Mouse (Mus musculus) NIH3T3 (cell line): Measurements from ENCODE around the gene Polr2h.

Experiments used
- DNase-seq: peaks from one replicate; pipeline ENCODE4 v3.0.0-alpha.2; 2012; ENCODE audit warnings: low read depth

The Polr2h gene

DNA sequence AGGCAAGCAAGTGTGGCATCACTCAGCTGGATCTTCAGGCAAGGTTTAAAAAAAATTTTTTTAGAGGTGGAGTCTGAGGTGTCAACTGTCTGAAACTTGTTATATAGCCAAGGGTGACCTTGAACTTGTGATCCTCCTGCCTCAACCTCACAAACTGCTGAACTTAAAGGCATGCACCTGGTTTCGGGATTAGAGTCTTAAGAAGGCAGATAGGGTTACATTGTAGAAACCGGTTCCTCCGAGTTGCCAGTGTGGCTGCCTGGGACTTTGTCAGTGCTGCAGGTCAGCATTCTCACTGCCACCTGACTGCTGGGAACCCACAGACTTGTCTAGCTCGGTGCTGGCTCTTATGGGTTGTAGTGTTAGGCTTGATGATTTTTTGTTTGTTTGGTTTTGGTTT is 5.8 kb downstream of the Polr2h start:
- no peak for DNase-seq

DNA sequence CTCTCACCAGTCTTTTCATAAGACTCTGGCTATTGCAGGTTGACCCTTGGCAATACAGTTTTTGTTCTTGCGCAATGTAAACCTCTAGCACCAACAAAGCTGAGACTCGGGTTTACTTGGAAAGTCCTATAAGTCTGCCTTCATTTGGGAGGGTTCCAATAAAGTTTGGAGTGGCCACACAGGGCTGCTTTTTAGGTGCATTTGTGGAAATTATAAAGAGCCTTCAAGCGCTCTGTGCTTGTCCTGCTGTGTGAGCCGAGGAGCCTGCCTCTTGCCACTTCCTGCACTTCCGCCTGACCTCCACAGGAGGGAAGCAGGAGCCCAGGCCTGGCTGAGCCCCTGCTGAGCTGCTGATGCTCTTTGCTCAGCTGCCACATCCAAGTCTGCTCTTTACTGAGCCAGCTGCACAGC is 6.9 kb downstream of the Polr2h start:
- peak; percentile 87 for DNase-seq

DNA sequence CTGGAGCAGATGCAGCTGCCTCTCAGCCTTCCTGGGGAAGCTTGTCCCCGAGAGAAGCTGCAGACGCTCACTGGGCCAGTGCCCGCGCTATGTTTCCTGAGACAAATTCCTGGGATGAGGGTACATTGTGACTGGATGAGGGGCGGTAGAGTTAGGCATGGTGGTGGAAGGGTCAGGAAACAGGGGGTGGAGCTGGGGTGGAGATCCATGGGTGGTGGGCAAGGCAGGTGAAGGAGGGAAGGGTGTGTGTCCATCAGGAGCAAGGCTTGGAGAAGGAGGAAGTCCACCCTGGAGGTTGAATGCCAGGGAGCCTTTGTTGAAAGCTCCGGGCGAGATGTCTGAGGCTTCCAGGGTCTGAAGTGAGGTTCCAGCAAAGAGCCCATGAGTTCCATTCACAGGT is 7.9 kb downstream of the Polr2h start:
- no peak for DNase-seq

DNA sequence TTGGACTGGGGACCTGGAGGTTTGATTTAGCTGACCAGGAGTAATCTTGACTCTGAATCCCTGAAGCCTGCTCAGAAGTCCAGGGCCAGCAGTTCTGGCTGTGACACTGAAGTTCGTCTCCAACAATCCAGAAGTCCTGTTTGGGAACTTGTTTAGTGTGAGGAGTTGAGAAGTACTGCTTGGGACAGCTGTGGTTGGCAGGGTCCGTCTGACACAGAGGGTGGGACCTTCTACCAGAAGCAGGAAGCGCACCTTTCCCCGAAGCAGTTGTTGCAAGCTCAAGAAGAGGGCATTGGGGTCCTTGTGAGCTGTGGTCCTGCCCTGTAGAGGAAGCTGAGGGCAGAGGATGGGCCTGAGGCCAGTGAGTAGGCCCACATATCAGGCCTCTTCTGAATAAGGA is 8.3 kb downstream of the Polr2h start:
- DNase-seq: no peak

DNA sequence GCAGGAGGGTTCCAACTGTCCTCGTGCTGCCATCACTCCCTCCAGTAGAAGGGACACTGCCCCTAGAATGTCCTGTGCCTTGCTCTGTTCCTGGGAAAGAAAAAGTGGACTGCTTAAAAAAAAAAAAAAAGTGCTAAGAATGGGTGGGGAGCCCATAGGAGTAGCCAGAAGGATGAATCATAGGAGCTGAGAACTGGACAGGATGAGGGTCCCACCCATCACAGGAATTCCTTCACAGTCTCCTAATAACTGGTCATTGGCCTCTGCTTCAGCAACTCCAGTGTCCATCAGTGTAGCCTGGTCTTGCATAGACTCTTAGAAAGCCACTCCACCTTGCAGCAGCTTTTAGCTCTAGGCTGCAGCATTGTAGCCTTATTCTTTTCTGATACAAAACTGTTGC is 8.9 kb downstream of the Polr2h start:
- peak; percentile 77 for DNase-seq

DNA sequence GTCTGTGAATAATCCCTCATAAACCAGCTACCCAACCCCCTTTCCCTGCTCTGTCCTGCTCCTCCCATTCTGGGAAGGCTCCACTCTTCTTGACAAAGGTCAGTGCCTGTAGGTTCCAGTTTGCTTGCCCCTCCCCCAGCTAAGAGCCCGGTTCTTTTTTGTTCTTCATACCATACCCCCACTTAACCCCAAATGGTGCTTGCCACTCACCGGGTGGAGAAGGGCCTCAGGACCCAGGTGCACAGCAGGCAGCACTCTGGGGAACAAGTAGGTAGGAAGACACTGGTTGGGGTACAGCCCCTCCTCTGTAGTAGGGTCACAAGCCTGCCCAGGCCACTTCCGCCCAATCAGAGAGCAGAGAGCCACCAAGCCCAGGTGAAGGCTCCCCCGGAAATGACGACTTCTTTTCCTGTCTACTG is 12.8 kb downstream of the Polr2h start:
- peak; percentile 21 for DNase-seq

DNA sequence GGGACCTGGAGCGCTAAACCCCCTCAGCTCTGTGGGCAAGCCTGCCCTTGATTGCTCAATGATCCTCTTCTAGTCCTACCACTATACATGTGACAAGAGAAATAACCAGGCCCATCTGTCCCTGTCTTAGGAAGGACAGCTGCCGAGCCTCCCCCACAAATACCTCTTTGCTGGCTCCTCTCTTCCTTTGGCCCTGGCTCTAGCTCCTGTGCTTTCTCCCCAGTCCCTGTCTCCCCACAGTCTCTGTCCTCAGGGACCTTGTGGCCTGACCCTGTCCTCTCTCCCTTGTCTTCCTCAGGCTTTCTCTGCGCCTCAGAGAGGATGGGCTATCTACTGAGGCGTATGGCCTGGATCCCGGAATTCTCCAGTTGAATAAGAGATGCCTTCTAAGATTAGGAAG is 14.2 kb downstream of the Polr2h start:
- no peak for DNase-seq

DNA sequence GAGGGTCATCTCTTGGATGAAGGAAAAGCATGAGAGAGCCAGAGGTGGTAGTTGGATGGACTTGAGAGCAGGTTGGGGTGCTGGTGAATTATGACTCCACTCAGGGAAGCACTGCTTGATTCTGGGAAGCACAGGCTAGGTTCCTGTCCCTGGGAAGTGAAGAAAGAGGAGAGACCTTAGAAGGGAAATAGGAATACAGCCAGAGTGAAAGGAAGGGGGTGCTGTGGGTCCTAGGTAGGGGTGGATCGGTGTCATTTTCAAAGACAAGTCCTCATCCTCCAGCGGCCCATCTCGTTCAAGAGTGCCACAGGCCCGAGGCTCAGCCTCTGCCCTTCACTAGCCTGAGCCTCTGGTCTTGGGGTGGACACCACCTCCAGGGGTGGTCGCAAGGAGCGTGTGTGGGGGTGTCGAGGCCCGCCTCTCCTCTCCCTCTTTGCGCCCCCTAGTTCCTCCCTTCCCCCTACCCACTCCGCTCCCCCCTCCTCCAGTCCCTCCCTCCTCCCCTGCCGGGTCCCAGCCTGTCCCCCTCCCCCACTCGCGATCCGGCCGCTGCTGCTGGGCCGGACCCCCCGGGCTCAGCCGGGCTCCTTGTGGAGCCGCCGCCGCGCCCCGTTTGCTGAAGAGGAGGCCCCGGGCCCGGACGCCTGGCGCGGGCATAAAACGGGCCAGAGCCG is 14.9 kb downstream of the Polr2h start:
- DNase-seq: peak; percentile 53

DNA sequence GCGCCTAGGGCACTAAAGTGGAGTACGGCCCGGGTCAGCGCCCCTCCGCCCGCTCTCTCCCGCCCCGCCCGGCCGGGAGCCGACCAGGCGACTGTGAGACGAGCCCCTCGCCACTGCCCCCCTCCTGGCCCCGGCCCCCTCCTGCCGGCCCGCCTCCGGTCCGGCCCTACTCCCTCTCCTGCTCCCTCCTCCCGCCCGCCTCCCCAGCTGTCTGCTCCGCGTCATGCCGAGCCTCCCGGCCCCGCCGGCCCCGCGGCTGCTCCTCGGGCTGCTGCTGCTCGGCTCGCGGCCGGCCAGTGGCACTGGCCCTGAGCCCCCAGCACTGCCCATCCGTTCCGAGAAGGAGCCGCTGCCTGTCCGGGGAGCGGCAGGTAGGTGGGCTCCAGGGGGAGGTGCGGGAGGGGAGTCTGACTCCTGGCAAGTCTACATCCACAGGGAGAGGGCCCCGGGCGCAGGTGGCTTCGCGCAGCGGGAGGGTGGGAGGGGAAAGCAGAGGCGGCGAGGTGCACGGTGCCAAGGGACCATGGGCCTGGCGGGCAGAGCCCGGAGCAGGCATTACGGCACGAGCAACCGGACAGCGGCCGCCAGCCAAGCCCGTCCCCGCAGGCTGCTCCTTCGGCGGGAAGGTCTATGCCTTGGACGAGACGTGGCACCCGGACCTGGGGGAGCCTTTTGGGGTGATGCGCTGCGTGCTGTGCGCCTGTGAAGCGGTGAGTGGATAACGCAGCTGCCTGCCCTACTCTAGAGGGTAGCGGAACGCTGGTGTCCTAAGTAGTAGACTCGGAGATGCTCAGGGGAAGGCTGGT is 15.7 kb downstream of the Polr2h start, which contains the start of gene Chrd:
TSS of gene Chrd (plus strand) at position 203 of the 806 bp plus-strand sequence.
- DNase-seq: peak; percentile 84

DNA sequence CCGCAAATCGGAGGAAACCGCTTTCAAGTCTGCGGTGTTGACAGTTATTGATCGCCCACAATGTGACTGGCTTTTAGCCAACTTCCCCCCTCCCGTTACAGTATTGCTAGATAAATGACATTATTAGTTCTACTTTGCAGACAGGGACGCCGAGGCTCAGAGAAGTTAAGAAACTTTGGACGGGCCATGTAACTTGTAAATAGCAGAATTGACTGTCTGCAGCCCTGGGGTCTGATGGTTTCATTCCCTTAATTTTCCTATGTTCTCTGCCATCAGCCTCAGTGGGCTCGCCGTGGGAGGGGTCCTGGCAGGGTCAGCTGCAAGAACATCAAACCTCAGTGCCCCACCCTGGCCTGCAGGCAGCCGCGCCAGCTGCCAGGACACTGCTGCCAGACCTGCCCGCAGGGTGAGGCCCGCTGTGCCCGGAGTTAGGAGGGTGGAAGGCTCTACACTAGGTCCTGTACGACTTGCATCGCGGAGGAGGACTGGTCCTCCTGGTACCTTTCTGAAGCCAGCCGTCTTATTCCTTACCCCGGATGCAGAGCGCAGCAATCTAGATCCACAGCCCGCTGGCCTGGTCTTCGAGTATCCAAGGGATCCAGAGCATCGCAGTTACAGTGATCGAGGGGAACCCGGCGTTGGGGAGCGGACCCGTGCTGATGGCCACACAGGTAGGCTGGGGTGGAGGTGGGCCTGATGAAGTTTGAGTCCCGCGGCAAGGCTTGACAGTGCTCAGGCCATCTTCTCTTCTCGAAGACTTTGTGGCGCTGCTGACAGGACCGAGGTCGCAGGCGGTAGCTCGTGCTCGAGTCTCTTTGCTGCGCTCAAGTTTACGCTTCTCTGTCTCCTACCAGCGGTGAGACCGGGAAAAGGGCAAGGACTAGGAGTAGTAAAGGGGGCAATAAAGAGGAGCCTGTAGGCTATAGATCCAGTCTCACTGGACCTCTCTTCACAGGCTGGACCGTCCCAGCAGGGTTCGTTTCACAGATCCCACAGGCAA is 16.6 kb downstream of the Polr2h start, which contains the start of gene Thpo:
TSS of gene Thpo (minus strand) at position 781 of the 1,000 bp plus-strand sequence.
- DNase-seq: no peak

DNA sequence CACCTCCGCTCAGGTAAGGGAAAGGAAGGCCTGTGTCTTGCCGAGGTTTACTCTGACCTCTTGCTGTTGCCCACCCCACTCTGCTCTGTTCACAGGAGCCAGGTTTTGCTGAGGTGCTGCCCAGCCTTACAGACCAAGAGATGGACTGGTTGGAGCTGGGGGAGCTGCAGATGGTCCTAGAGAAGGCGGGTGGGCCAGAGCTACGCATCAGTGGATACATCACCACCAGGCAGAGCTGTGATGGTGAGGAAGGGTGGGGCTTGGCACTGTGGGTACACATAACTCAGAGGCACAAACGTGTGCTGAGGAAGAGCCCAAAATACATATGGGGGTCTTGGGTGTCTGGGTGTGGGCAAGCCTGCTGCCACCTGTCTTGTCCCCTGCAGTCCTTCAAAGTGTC is 18.2 kb downstream of the Polr2h start:
- no peak for DNase-seq

DNA sequence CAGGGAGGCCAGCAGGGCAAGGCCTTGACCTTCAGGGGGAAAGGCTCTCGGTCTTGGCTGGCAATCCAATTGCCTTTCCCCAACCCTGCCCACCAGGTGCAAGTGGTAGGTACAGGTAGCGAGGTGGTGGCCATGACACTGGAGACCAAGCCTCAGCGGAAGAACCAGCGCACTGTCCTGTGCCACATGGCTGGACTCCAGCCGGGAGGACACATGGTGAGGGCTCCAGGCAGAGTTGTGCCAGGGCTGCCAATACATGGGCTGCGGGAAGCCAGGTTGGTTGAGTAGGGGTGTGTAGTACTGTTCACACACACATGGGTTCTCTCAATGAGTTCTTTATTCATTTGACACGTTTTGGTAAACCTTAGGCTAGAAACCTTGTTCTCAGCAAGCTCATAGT is 18.7 kb downstream of the Polr2h start:
- DNase-seq: no peak

DNA sequence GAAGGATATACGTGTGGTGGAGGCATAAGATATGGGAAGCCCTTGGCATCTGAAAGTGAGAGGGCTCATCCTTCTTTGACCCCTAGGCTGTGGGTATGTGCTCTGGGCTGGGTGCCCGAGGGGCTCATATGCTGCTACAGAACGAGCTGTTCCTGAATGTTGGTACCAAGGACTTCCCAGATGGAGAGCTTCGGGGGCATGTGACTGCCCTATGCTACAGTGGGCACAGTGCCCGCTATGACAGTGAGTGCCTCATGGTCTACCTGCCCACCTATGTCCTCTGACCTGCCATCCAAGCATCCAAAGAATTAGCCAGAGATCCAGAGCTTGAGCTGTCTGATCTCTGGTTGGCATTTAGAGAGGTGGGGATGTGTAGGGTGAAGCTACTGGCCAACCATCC is 19.4 kb downstream of the Polr2h start:
- no peak for DNase-seq

DNA sequence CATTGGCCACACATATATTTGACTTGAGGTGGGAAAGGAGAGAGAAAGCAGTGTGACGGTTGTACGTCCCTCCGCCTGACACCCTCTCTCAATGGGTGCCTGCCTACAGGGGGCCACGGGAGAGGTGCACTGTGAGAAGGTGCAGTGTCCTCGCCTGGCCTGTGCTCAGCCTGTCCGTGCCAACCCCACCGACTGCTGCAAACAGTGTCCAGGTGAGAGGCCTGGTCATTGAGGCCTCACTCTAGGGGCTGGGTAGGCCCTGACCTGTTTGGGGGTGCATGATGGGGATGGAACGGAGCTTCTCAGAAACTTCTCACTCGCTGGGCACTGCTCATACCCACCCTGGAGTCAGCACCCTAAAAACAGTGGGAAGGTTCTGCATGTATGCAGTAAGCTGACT is 22.4 kb downstream of the Polr2h start:
- no peak for DNase-seq

DNA sequence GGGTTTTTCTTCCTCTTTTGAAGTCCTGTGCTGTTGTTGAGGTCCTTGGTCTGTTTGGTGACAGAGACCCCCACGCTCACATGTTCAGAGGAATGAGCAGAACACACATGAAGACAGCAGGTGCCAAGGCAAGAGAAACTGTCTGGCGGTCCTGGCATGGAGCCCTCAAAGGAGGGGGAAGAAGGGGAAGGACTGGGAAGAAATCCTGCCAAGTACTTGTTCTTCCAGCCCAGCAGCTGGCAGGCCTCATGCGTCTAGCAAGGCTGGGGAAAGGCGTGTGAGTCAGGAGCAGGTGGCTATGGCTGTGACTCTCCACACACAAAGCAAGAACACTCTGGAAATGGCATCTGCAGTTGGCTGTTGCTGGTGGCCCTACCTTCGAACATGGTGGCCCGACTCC is 29.2 kb downstream of the Polr2h start:
- peak; percentile 60 for DNase-seq

DNA sequence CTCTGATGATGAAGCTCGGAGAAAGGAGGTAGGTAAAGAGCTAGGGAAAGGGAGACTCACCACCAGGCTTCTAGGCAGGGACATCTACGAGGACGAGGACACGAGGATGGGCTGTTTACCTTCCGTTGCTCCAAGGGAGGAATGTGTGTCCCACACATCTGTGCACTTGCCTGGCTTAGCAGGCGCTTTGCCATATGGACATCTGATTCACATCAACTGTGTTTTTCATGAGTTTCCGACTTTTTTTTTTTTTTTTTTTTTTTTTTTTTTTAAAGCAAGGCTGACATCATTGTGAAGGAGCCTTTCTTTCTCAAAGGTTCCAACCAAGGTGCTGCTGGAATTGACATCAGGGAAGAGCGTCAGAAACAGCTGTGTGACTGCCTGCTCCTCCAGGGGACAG is 33.1 kb downstream of the Polr2h start:
- DNase-seq: peak; percentile 74

DNA sequence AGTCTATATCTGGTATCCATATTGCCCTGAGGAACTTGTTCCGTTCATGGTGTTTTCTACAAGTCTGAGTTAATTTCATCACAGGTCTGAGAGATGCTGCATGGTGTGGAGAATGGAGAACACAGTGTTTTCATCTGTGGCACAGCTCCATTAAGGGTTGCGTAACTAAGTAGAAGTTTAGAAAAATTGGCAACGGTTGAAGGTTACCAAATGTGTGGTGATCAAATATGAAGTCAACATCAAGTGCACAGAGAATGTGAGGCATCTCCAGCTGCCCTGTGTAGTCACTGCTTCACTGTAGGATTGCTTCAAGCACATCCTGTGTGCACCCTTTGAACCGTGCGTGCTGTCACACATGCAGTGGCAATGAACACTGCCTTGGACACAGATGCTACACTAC is 38.6 kb downstream of the Polr2h start:
- DNase-seq: peak; percentile 78

DNA sequence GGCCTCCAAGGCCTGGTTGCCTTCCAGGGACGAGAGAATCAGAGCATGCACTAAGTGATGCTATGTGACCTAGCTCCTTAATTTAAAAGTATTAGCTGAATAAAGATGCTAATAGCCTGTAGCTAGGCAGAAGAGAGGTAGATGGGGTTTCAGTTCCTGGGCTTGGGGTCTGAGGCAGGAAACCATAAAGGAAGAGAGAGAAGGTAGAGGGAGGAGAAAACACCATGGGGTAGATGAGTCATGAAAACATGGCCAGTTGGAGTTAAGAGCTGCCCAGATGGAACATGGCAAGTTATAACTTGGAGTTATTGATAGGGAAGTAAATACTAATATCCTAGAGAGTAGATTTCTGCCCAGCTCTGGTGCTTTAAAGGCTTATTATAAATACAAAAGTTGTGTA is 39.9 kb downstream of the Polr2h start:
- DNase-seq: no peak

DNA sequence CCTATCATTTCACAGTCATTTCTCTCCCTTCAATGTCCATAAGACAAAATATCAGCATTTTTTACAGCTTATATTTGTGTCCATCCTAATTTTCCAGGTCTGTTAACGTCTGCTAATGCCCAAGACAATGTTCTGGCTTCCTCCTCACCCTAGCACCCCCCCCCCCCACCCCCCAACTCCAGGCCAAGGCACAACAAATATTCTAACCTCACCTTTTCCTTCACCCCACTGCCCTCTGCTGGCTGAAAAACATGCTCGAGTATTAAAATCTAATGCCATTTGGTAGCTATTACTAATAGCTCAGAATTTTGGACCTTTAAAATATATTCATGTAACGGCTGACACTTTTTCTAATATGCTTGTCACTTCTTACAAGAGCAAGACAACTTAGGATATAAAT is 44.2 kb downstream of the Polr2h start:
- peak; percentile 82 for DNase-seq

DNA sequence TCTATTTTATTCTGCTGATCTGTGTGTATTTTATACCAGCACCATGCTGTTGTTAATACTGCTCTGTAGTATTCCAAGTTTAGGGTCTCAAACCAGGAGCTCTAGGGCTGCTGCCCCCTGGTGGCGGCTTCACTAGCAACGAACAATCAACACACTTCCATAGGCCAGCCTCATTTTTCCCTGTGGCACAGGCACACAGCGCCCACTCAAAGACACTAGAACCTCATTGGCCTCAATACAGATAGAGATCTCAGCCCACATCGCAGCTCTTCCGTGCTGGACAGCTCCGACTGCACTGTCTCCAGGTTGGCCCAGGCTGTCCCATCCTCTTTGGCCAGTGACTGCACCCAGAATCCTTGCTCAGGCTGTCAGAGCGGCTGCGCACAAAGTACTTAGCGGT is 47.8 kb downstream of the Polr2h start:
- DNase-seq: peak; percentile 74
